Mouse (Mus musculus): ENCODE data around the gene Atp13a2.

The Atp13a2 gene

DNA sequence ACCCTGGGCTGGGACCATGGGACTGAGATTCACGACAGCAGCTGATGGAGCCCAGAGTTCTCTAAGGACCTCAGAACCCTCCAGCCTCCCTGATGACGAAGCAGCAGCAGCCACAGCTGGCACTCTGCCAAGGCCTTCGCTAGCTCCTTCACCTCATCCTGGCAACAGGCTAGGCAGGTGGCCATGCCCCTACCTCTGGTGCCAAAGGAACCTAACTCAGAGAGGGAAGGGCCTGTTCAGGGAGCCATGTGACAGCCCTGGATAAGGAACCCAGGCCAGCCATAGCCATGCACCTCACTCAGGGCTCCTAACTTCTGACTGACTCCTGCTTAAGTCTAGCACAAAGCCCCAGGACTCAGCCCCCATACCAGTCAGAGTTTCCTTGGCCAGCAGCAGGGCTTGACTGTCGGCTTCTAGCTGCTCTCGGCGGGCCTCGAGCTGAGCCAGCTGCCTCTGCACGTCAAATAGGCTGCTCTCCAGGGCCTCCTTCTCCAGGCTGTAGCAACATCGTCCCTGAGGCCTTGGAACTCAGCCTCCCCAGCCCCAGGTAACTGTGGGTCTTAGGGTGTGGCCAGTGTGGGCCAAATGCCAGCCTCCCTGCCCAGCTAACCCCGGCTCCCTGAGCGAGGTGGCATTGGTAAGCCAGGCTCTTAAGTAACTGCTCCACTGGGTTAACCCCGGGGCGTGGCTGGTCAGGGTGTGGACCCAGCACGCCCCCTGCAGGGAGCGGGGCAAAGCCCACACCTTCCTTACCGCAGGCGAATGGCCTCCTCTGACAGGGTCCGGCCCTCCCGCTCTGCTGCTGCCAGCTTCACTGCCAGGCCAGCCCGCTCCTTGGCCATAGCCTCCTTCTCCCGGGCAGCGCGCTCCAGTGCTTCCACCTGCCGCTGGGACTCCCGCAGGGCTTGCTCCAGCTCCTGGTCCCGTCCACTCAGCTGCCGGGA lies 47.2 kb downstream of the Atp13a2 start:
- no peak for DNase-seq (ENCODE audit: low spot score in 2 of 2)

DNA sequence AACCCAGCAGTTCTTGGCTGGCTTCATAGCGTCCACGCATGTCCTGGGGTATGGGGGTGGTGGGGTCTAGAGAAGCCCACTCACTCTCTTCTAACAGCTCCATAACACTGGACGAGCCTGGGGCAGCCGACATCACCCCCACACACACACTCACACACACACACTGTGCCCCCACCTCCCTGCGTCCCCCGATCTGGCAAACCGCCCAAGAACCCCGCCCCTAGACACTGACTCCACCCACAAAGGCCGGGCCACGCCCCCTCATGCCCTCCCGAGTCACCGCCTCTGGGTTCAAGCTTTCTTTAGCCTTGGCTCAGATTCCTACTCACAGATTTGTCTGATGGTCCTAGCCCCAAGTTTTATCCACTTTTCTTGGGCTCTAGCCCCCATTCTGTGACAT lies 54.4 kb downstream of the Atp13a2 start:
- DNase-seq (ENCODE audit: low spot score in 2 of 2), result no peak

DNA sequence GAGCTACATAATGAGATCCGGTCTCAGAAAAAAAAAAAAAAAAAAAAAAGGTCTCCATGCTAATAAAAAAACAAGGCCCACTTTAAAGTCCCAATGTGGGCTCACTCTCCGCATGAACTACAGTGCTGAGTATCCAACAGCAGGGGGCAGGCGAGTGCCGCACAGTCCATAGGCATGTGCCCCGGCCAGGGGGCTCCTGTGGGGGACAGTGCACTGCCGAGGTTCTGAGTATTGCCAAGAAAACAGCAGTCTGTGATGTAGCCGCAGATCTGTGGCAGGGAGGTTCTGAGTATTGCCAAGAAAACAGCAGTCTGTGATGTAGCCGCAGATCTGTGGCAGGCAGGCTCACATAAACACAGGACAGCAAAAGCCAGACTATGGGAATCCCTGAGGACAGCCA lies 58.1 kb downstream of the Atp13a2 start:
- no peak for DNase-seq (ENCODE audit: low spot score in 2 of 2)

- no peak for DNase-seq (ENCODE audit: low spot score in 2 of 2)
These were observed 62.3 kb downstream of the Atp13a2 start for GRCm38 (mm10) chr4:141048810-141049475.

GRCm38 (mm10) chr4:141049476-141049835 lies 62.8 kb downstream of the Atp13a2 start:
- DNase-seq (ENCODE audit: low spot score in 2 of 2), result no peak

GRCm38 (mm10) chr4:141052442-141052841 lies 65.8 kb downstream of the Atp13a2 start:
- DNase-seq (ENCODE audit: low spot score in 2 of 2), result no peak

- DNase-seq (ENCODE audit: low spot score in 2 of 2), result no peak
These were observed 66.5 kb downstream of the Atp13a2 start for GRCm38 (mm10) chr4:141053138-141053537.

DNA sequence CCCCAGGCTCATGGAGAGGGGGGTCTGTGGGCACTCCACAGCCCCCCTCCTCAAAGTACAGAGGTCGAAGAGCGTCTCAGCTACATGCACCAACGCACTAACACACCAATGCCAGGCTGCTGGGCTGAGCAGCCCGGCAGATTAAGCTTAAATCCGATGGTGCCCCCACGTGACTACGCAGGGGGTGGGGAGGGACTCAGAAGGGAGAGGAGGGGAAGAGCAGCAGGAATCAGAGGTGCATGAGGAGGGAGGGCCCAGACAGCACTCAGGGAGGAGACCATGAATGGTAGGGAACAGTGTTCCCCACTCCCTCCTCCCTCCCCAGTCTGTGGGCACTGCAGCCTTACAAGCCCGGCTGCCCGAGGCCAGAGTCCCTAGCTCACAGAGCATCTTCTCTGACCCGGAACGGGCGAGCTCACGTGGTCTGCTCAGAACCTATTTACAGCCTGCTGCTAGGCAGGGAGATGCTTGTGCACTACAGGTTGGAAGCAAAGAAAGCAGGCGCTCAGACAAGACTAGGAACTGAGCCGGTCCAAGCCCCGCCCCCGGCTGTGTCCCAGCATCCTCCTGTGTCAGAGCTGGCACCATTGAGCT lies 67.0 kb downstream of the Atp13a2 start:
- peak; percentile 58 to 59 for DNase-seq (ENCODE audit: low spot score in 2 of 2)
